Mouse (Mus musculus): ENCODE measurements around the gene Il1rap. TPM values are rescaled to one million over a fixed set of nuclear protein-coding genes. Genes with fewer than 3 reads are reported as not detected.

The Il1rap gene
- polyA plus RNA-seq, 1 experiment from 2014 or later: 3.7 TPM

- WGBS: 84% methylated on average over 8 of the region's 8 CpGs
Measured at GRCm38 (mm10) chr16:26700440-26701103, 119.1 kb downstream of the Il1rap start.

GRCm38 (mm10) chr16:26705658-26706371 lies 124.3 kb downstream of the Il1rap start:
- Histone ChIP-seq H3K36me3 (ENCODE audit: control insufficient read depth, insufficient read depth, low read length) (no peaks in the 10 kb centered on the region), H3K9me3 (replicated peaks; ENCODE audit: control insufficient read depth, low read length) (no peaks in the 10 kb centered on the region), H3K27me3 (replicated peaks; ENCODE audit: control insufficient read depth, insufficient read depth, low read length) (no peaks in the 10 kb centered on the region), H3K27ac (ENCODE audit: low read depth, low read length) (no peak overlapping the region), H3K4me3 (ENCODE audit: low read depth, low read length) (no peak overlapping the region), H3K4me1 (ENCODE audit: control insufficient read depth, insufficient read depth, low read length) (no peaks in the 10 kb centered on the region), H3K9ac (ENCODE audit: low read length) (no peak overlapping the region), H3K4me2 (ENCODE audit: low read length) (no peak overlapping the region)
- WGBS: 77% methylated on average over 6 of the region's 6 CpGs
- no peak for DNase-seq (ENCODE audit: low spot score)
- ATAC-seq: no peak

More at GRCm38 (mm10) chr16:26700440-26701103, 119.1 kb downstream of the Il1rap start:
- Histone ChIP-seq H3K9me3 (replicated peaks; ENCODE audit: control insufficient read depth, low read length) (no peaks in the 10 kb centered on the region), H3K27ac (ENCODE audit: low read depth, low read length) (no peak overlapping the region), H3K9ac (ENCODE audit: low read length) (no peak overlapping the region), H3K27me3 (replicated peaks; ENCODE audit: control insufficient read depth, insufficient read depth, low read length) (no peaks in the 10 kb centered on the region), H3K36me3 (ENCODE audit: control insufficient read depth, insufficient read depth, low read length) (no peaks in the 10 kb centered on the region), H3K4me1 (ENCODE audit: control insufficient read depth, insufficient read depth, low read length) (no peaks in the 10 kb centered on the region), H3K4me3 (ENCODE audit: low read depth, low read length) (no peak overlapping the region), H3K4me2 (ENCODE audit: low read length) (no peak overlapping the region)
- ATAC-seq (no peak), DNase-seq (ENCODE audit: low spot score) (no peak)

GRCm38 (mm10) chr16:26706503-26706902 lies 125.0 kb downstream of the Il1rap start:
- Histone ChIP-seq H3K4me3 (ENCODE audit: low read depth, low read length) (no peak overlapping the region), H3K4me2 (ENCODE audit: low read length) (no peak overlapping the region), H3K27me3 (replicated peaks; ENCODE audit: control insufficient read depth, insufficient read depth, low read length) (no peaks in the 10 kb centered on the region), H3K4me1 (ENCODE audit: control insufficient read depth, insufficient read depth, low read length) (no peaks in the 10 kb centered on the region), H3K9me3 (replicated peaks; ENCODE audit: control insufficient read depth, low read length) (no peaks in the 10 kb centered on the region), H3K9ac (ENCODE audit: low read length) (no peak overlapping the region), H3K27ac (ENCODE audit: low read depth, low read length) (no peak overlapping the region), H3K36me3 (ENCODE audit: control insufficient read depth, insufficient read depth, low read length) (no peaks in the 10 kb centered on the region)
- 88% methylated on average over 2 of the region's 2 CpGs for WGBS
- DNase-seq (ENCODE audit: low spot score) (no peak), ATAC-seq (no peak)

GRCm38 (mm10) chr16:26710922-26711321 lies 129.4 kb downstream of the Il1rap start:
- no peak overlapping the region for H3K27ac ChIP-seq (ENCODE audit: low read depth, low read length)
- WGBS: 84% methylated on average over 3 of the region's 3 CpGs
- no peaks in the 10 kb centered on the region for H3K4me1 ChIP-seq (ENCODE audit: control insufficient read depth, insufficient read depth, low read length)
- H3K27me3 ChIP-seq (replicated peaks; ENCODE audit: control insufficient read depth, insufficient read depth, low read length): no peaks in the 10 kb centered on the region
- DNase-seq (ENCODE audit: low spot score): no peak
- H3K4me2 ChIP-seq (ENCODE audit: low read length): no peak overlapping the region
- no peaks in the 10 kb centered on the region for H3K9me3 ChIP-seq (replicated peaks; ENCODE audit: control insufficient read depth, low read length)
- H3K4me3 ChIP-seq (ENCODE audit: low read depth, low read length): no peak overlapping the region
- no peak for ATAC-seq
- no peak overlapping the region for H3K9ac ChIP-seq (ENCODE audit: low read length)
- no peaks in the 10 kb centered on the region for H3K36me3 ChIP-seq (ENCODE audit: control insufficient read depth, insufficient read depth, low read length)

- Histone ChIP-seq H3K36me3 (ENCODE audit: control insufficient read depth, insufficient read depth, low read length) (no peaks in the 10 kb centered on the region), H3K9me3 (replicated peaks; ENCODE audit: control insufficient read depth, low read length) (no peaks in the 10 kb centered on the region), H3K4me2 (ENCODE audit: low read length) (no peak overlapping the region), H3K27me3 (replicated peaks; ENCODE audit: control insufficient read depth, insufficient read depth, low read length) (no peaks in the 10 kb centered on the region), H3K9ac (ENCODE audit: low read length) (no peak overlapping the region), H3K4me1 (ENCODE audit: control insufficient read depth, insufficient read depth, low read length) (no peaks in the 10 kb centered on the region), H3K27ac (ENCODE audit: low read depth, low read length) (no peak overlapping the region), H3K4me3 (ENCODE audit: low read depth, low read length) (no peak overlapping the region)
- WGBS: 76% methylated on average over 5 of the region's 5 CpGs
- ATAC-seq (peak; percentile 69; the same call in 1 of the 2 replicates), DNase-seq (ENCODE audit: low spot score) (peak; percentile 45)
Measured at GRCm38 (mm10) chr16:26713538-26714316, 132.2 kb downstream of the Il1rap start.

GRCm38 (mm10) chr16:26722464-26722863 lies 141.0 kb downstream of the Il1rap start:
- no peak for ATAC-seq
- Histone ChIP-seq H3K9me3 (replicated peaks; ENCODE audit: control insufficient read depth, low read length) (no peaks in the 10 kb centered on the region), H3K27me3 (replicated peaks; ENCODE audit: control insufficient read depth, insufficient read depth, low read length) (no peaks in the 10 kb centered on the region), H3K4me1 (ENCODE audit: control insufficient read depth, insufficient read depth, low read length) (no peaks in the 10 kb centered on the region), H3K36me3 (ENCODE audit: control insufficient read depth, insufficient read depth, low read length) (no peaks in the 10 kb centered on the region), H3K4me2 (ENCODE audit: low read length) (no peak overlapping the region), H3K9ac (ENCODE audit: low read length) (no peak overlapping the region), H3K4me3 (ENCODE audit: low read depth, low read length) (no peak overlapping the region), H3K27ac (ENCODE audit: low read depth, low read length) (no peak overlapping the region)
- 66% methylated on average over 11 of the region's 11 CpGs for WGBS
- DNase-seq (ENCODE audit: low spot score): peak; percentile 17

GRCm38 (mm10) chr16:26723952-26724747 lies 142.6 kb downstream of the Il1rap start:
- no peak for ATAC-seq

GRCm38 (mm10) chr16:26728139-26728538 lies 146.6 kb downstream of the Il1rap start:
- DNase-seq (ENCODE audit: low spot score) (no peak), ATAC-seq (no peak)
- Histone ChIP-seq H3K4me1 (ENCODE audit: control insufficient read depth, insufficient read depth, low read length) (0 out of 2 replicates have a peak, but pooled peaks cover 2% of the 10 kb centered on the region), H3K9ac (ENCODE audit: low read length) (no peak overlapping the region), H3K4me3 (ENCODE audit: low read depth, low read length) (no peak overlapping the region), H3K36me3 (ENCODE audit: control insufficient read depth, insufficient read depth, low read length) (no peaks in the 10 kb centered on the region), H3K4me2 (ENCODE audit: low read length) (no peak overlapping the region), H3K27me3 (replicated peaks; ENCODE audit: control insufficient read depth, insufficient read depth, low read length) (no peaks in the 10 kb centered on the region), H3K9me3 (replicated peaks; ENCODE audit: control insufficient read depth, low read length) (no peaks in the 10 kb centered on the region), H3K27ac (ENCODE audit: low read depth, low read length) (no peak overlapping the region)
- WGBS: 87% methylated on average over 3 of the region's 3 CpGs

More at GRCm38 (mm10) chr16:26723952-26724747, 142.6 kb downstream of the Il1rap start:
- Histone ChIP-seq H3K4me2 (ENCODE audit: low read length) (no peak overlapping the region), H3K9ac (ENCODE audit: low read length) (no peak overlapping the region), H3K9me3 (replicated peaks; ENCODE audit: control insufficient read depth, low read length) (no peaks in the 10 kb centered on the region), H3K4me1 (ENCODE audit: control insufficient read depth, insufficient read depth, low read length) (no peaks in the 10 kb centered on the region), H3K27me3 (replicated peaks; ENCODE audit: control insufficient read depth, insufficient read depth, low read length) (no peaks in the 10 kb centered on the region), H3K27ac (ENCODE audit: low read depth, low read length) (no peak overlapping the region), H3K36me3 (ENCODE audit: control insufficient read depth, insufficient read depth, low read length) (no peaks in the 10 kb centered on the region), H3K4me3 (ENCODE audit: low read depth, low read length) (no peak overlapping the region)
- DNase-seq (ENCODE audit: low spot score): no peak
- 70% methylated on average over 5 of the region's 5 CpGs for WGBS

All from forebrain, embryonic 14.5 days (tissue).